Mouse (Mus musculus) c-Kit-positive CD71-negative TER-119-negative erythroid progenitor cells, embryonic 14.5 days (primary cell): ENCODE results near the gene Ssu72.
"Not testable (repeated sequence)": the region's sequence is repeated elsewhere in the genome, so short reads cannot be mapped to it uniquely, and the experiment has no call there.

ENCODE experiments used
- DNase-seq: peaks from one replicate; pipeline ENCODE4 v3.0.0-alpha.2; 2013; ENCODE audit warnings: low read depth

The Ssu72 gene

DNA sequence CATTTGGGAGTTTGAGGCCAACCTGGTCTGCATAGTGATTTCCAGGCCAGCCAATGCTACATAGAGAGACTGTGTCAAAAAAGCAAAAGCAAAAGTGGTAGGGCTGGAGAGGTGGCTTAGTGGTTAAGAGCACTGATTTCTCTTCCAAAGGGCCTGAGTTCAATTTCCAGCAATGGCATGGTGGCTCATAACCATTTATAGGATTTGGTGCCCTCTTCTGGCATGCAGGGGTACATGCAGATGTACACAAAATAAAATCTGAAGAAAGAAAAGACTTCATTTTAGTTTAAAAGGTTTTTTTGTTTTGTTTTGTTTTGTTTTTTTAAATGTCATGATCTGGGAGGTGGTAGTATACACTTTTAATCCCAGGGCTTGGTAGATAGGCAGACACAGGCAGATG lies 4.2 kb upstream of the Ssu72 start:
- no peak for DNase-seq

DNA sequence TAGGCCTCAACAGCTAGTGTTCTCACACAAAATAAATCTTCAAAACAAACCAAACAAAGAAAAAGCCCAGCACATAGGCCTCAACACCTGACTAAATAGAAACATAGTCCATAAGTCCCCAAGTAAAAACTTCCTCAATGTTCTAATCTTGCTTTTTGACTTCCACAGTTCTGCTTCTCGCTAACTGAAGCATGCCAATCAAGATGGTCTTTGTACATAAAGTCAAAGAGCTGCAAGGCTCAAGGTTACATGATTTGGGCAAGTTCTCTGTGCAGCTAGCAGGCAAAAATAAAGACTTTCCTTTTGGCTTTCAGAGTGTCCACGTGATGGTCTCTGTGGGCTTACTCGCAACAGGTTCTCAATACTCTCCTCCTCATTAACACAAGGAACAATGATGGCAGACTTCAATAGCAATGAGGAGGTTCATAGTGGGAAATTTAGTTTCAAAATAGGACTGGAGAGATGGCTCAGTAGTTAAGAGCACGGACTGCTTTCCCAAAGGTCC lies 1.1 kb upstream of the Ssu72 start:
- no peak for DNase-seq

DNA sequence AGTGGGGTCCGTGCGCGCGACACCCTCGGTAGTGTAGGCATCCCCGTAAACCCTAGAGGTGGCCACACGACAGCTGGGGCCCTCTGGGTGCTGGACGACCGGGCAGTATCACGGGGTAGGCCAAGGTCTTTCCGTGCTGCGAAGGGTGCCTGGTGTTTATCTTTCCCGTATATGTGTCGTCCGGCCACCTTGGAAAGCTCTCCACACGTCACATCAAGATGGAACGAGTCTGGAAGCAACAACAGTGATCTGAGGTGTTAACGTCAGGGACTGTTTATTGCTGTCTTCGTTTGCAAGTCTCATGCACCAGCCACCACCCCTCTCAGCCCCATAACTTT lies 961 bp downstream of the Ssu72 start:
- no peak for DNase-seq

DNA sequence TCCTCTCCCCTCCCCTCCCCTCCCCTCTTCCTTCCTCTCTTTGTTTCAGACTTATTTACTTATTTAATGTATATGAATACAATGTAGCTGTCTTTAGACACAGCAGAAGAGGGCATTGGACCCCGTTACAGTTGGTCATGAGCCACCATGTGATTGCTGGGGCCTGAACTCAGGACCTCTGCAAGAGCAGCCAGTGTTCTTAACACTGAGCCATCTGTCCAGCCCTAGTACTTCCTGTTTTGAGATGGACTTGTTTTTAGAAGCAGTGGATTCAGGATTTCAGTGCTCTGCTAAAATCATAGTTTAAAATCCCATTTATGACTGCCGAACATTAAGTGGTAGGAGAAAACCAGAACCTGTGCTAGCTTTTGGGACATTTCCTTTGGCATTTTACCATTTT lies 4.0 kb downstream of the Ssu72 start:
- no peak for DNase-seq

DNA sequence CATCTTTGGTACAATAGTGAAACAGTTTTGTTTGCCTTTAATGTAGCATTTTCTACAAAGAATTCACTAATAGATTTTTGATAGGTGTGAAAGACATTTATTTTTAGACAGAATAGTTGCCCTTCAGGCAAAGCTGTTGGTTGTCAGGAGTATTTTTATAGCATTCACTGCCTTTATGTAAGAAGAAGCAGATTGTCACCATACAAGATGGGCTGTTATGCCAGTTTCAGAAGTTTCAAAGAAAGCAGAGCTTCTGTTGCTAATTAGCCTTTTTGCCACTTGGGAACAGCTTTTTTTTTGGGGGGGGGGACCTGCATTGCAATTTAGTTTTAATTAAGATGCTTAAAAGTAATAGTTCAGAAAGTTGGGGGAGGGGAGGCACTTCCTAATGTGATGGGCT lies 4.4 kb downstream of the Ssu72 start:
- no peak for DNase-seq

DNA sequence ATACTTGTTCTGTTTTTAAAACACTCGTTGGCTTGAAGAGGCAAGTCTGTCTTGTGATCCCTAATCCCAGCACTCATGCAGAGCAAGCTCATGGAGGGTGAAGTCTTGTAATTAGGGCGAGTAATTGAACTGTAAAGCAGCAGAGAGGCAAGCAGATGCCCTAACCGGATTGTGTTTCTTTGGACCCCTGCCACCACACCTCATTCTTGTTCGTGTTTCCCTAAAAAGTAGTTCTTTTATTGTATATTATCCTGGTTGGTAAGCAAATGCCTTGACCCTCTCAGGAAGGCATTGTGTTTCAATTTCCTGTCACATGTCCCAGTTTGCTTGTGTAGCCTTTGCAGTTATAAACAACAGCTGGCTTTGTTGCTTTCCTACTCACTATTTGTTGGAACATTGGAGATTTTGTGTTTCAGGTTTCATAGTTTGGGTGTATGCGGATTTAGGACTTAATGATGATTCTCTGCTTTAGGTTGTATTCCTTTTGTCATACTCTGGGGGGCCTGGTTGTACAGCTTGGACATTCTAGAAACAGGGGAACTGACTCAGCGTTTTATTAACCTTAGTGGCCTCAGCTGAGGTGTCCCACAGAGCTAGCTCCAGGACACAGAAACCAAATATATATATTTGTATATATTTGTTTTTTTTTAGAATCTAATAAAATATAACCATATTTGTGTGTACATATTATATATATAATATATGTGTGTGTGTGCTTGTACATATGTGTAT lies 6.1 kb downstream of the Ssu72 start:
- DNase-seq = no peak

DNA sequence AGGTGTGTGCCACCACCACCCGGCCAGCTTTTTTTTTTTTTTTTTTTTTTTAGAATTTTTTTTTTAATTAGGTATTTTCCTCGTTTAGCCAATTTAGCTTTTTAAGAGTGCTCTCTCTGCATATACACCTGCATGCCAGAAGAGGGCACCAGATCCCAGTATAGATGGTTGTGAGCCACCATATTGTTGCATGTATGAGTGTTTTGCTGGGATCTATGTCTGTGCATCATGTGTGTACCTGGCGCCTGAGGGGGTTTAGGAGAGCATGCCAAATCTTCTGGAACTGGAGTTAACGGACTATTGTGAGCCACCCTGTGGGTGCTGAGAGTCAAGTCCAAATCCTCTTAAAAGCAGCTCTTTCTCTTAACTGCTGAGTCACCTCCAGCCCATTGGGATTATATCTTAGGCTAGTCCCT lies 17.1 kb downstream of the Ssu72 start:
- DNase-seq = no peak

DNA sequence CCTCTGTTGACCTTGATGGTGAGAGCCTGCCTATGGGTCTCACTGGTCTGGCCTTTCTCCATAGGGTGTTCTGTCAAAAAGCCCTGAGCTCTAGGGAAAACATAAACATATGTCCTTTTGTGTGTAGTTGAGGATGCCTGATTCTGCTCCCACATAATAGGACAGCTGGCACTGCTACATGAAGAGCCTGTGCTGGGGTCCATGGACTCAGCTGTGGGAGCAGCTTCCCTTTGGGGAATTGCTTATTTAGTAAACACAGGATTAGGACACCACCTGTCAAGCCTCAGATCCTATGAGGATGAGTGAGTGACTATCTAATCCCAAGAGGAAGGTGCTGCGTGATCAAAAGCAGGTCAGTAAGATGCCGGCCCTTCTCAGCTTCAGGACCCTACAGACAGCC lies 23.4 kb downstream of the Ssu72 start:
- DNase-seq = no peak

DNA sequence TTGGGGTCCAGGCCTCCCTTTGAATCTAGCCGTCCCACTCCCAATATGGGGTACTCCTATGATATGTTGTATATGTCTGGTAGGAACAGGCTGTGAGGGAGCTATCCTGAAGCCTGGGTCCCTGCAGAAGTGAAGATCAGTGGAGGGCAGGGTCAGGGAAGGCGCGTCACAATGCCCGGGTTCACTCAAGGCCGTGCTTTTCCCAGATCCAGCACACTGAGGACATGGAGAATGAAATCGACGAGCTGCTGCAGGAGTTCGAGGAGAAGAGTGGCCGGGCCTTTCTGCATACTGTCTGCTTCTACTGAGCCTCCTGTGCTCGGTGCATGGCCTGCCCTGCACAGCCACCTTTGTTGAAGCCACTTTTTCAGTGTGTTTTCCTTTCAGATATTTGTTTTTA lies 28.7 kb downstream of the Ssu72 start:
- no peak for DNase-seq

DNA sequence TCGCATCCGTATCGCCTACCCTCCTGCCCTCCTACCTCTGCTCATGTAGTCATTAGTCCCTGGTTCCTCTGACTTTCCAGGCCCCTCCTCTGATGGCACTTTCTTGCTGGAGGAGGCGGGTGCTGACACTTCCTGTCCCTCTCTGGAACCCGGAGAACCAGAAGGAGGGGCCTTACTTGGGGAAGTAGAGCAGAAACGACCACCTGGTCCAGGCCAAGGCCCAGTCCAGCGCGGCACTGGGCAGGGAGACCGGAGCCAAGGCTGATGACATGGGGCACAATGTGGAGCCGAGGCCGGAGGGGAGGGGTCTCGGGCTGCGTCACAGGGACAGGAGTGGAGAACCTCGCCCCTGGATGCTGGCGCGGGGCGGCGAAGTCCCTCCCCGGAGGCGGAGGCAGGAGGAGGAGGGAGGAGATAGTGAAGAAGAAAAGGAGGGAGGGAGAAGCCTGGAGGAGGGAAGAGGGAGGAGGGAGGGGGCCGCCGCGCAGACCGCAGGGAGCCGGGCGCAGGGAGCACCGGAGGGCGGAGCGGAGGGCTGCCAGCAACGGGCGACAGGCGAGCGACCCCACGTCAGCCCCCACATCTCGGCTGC lies 29.8 kb downstream of the Ssu72 start, which contains the start of gene Tmem240:
TSS of gene Tmem240 (plus strand) at position 451 of the 592 bp plus-strand sequence.
- peak; percentile 76 for DNase-seq

DNA sequence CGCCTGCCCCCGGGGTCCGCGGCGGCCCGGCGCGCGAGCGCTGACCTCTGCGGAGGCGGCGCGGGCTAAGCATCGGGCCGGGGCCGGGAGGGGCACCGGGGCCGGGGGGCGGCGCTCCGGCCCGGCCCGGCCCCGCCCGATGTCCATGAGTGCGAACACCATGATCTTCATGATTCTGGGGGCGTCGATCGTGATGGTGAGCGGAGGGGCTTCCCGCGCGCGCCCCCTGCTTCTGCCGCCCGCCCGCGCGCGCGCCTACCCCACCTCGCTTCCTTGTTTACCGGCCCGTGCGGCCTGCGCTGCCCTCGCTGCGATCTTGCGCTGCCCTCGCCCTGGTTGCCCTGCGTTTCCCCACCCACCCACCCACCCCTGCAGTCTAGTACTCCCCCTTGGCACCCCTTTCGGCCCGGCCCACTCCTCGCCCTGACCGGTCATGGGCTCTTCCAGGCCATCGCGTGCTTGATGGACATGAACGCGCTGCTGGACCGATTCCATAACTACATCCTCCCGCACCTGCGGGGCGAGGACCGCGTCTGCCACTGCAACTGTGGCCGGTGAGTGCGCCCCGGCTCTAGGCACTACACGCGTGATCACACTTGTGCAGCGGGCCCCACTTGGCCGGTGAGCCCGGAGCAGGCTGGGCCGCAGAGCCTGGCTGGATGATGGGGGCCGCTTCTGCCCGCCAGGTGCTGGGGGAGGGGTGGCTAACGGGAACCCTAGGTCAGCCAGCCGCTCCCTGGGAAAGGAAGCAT lies 30.5 kb downstream of the Ssu72 start:
- DNase-seq = no peak

DNA sequence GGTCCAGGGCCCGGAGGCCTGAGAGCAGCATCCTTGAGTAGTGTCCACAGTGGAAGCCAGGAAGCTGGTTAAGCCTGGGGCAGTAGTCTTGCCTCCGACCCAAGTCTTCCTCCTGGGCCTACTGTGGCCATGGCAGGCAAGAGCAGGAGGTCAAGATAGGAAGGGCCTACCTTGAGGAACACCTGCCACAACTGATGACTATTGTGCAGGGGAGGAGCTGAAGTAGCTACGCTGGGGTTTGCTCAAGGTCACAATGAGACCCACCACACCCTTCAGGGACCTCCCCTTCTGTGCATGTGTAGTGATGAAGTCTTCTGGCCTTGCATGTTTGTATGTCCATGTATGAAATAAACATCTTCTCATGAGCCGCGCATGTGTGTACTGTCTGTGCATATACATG lies 31.2 kb downstream of the Ssu72 start:
- no peak for DNase-seq

DNA sequence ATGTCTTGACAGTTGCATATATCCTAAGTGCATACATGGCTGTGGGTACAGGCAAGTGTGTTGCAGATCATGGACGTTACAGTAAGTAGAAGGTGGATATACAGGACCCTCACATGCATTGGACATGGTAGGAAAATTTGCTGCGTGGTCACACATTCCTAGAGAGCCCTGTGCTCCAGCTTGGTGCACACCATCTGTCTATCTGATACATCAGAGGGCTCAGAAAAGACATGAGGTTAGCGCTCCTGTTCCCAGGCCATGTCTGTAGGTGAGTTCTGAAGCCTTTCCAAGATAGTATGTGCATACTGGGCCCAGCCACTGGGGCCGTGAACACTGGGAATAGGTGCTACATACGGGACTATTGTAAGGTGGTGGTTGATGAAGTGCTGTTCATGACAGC lies 31.8 kb downstream of the Ssu72 start:
- DNase-seq = no peak

DNA sequence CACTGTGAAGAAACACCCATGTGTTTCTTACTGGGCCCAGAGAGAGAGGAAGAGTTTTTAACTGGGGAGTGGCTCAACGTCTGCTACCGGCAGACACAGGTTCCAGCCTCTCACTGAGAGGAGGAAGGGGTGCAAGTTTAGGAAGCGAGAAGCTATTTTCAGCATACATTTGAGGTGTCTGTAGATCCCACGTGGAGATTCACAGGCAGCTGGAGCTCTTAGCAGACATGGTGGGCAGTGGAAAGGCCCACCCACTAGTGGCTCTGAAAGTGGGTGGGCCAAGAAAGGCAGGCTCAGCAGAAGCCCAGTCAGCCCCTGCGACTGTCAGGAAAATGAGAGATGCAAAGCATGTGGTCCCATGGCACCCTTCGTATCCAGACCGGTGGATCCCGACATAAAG lies 33.7 kb downstream of the Ssu72 start:
- DNase-seq = no peak

DNA sequence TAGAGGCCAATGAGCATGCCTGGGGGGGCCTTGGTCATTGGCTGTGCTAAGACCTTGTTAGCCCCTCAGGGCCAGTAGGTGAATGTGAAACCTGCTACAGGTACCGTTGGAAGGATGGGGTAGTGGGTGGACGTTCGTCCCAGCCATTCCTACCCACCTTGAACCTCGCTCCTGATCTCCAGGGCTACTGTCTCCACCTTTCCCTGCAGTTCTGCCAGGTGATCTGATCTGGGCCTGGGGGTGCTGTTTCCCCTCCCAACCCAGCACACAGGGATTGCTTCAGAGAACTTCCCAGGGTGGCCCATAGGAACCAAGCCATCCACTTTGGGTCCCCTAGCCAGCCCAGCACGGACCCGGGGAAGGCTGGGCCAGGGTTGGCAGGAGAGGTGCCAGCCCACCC lies 34.6 kb downstream of the Ssu72 start:
- DNase-seq = no peak

DNA sequence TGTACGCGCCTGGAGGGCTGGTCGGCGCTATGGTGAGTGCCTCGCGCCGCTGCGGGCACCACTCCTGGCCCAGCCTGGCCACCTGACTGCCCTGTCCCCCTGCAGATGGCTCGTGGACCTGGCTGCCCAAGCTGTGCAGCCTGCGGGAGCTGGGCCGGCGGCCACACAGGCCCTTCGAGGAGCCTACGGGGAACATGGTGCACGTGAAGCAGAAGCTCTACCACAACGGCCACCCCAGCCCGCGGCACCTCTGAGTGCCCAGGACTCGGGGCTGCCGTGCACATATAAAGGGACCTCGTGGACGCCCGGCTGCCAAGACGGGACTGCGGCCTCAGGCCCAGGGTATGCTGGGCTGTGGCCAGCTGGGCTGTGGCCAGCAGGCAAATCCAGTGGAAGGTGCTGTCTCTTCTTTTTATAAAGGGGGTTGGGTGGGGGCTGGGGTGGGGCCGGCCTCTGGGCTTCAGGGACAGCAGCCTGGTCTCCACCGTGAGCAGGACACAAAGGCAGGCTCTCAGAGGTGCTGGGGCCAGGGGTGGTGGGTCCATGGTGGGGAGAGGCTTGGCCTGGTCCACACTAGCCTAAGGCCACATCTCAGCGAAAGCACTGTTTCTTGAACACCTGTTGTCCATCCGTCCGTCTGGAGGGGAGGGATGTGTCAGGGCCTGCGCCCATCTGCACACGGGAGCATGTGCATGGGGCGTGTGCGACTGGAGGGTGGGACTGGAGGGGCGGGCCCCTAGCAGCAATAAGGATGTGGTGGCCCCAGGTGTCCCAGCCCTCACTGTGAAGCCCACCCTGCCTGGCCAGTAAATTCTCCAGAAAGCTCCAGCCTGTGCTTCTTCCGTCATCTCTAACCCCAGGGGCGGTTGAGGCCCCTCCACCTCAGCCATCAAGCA lies 35.4 kb downstream of the Ssu72 start:
- DNase-seq = no peak

DNA sequence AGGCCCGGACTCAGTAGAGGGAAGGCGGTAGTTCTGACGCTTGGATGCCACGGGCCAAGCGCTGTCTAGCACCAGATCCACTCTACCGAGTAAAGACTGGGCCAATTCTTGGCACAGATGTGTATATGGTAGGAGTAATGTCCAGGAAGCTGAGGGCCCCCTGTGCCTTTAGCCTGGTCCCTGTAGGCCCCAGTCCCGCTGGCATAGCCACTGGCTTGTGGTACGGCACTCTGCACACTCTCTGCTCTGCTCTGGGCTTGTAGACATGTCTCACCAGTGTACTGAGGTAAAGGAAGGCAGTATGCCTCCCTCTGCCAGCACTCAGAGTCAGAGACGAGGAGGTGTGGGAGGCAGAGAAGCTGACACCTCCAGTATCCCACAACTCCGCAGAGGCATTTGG lies 36.1 kb downstream of the Ssu72 start:
- not testable (repeated sequence) for DNase-seq

DNA sequence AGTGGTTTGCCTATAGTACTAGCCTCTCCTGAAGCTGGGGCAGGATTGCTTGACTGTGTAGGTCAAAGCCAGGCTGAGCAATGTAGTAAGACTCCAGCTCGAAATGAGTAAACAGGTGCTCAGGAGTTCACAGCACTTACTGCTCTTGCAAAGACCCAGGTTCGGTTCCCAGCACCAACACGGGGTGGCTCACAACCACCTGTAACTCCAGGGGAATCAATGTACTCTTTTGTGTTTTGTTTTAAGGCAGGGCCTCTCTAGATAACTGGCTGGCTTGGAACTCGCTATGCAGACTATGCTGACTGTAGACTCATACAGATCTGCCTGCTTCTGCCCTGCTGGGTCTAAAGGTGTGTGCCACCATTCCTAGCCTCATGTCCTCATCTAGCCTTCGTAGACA lies 38.1 kb downstream of the Ssu72 start:
- no peak for DNase-seq

DNA sequence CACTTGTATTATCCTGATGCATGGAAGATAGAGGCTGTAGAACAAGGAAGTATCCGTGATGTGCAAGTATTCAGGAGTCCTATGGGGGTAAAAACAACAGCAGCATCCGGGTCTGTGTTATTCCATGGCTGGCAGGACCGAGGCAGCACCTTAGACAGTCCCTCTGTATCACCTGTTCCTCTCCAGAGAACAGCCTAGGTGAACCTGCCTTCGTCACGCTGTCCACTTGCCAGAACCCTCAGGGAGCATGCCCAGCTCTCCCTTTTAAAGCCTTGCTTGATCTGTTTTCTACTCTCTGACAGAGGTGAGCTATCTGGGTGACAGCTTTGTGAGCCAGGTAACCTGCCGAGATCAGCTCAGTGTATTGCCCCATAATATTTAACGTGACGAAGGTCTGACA lies 39.9 kb downstream of the Ssu72 start:
- DNase-seq = no peak

DNA sequence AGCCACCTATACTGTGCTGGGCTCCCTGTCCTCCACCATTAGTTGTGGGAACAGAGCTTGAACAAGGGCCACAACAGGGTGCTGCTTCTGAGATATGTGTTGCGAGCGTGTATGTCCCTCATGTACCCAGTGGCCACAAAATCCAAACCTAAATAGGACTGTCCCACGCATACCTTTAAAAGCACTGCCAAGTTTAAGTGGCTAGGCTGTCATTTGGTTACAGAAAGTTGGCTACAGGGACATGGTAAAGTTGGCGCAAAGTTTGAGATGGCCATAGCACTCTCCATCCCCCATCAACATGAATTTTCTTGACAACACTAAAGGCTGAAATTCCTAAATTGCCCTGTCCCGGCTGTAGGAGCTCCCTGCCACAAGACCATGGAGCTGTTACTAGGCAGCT lies 40.5 kb downstream of the Ssu72 start:
- no peak for DNase-seq

DNA sequence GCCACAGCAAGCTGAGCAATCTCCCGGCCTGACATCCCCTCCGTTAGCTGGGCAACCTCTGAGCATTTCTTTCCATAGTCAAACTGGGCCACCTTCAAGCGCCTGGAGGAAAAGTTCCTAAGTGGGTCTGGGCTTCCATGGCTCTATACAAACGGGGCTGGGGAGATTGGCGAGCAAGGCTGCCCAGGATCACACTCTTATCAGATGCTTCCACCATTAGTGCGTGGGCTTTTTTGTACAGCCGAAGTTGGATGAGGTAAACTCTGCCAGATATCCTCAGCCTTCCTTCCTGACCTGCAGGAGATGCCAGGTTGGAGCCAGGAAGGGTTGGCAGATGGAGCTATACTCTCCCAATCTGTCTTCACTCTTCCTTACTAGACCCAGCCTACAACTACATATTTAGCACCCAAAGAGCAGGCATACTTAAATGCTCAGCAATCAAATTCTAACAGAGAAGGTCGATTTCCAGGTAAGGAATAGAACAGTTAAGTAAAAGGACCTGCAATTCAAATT lies 41.5 kb downstream of the Ssu72 start:
- DNase-seq = no peak
